Mouse (Mus musculus) myocyte (in vitro differentiated cells): Measurements from ENCODE around the gene Brf1.
A peak's percentile ranks its signal among the peaks of the same experiment; 100 is the strongest.

Source experiments
- CEBPB ChIP-seq: IDR thresholded peaks from 2 replicates; pipeline ENCODE4 v1.6.1; 2011; ENCODE audit warnings: mild to moderate bottlenecking, moderate library complexity; ENCODE audit not compliant: poor library complexity, insufficient read depth, severe bottlenecking
- MAX ChIP-seq: IDR thresholded peaks from one replicate; pipeline ENCODE4 v1.6.1; 2011; ENCODE audit warnings: low read depth, mild to moderate bottlenecking, control low read depth
- MYOG ChIP-seq, 3 experiments: IDR thresholded peaks; one replicate each; pipeline ENCODE4 v1.6.1; 2011; ENCODE audit warnings: control low read depth in 2 of 3, low read depth in 2 of 3, mild to moderate bottlenecking in 2 of 3; ENCODE audit not compliant: insufficient read length in 2 of 3, control insufficient read depth in 1 of 3, insufficient read depth in 1 of 3
- POLR2A ChIP-seq: IDR thresholded peaks from one replicate; pipeline ENCODE4 v1.6.1; 2011; ENCODE audit warnings: low read depth, mild to moderate bottlenecking, control low read depth, moderate library complexity; ENCODE audit not compliant: insufficient read length
- POLR2AphosphoS2 ChIP-seq: IDR thresholded peaks from one replicate; pipeline ENCODE4 v1.6.1; 2011; ENCODE audit warnings: low read depth, control low read depth; ENCODE audit not compliant: insufficient read length
- REST ChIP-seq: IDR thresholded peaks from one replicate; pipeline ENCODE4 v1.6.1; 2011; ENCODE audit warnings: mild to moderate bottlenecking, control low read depth, moderate library complexity; ENCODE audit not compliant: insufficient read depth, insufficient read length
- SRF ChIP-seq: IDR thresholded peaks from one replicate; pipeline ENCODE4 v1.6.1; 2011; ENCODE audit warnings: low read depth; ENCODE audit not compliant: control insufficient read depth, insufficient read length
- TCF12 ChIP-seq: IDR thresholded peaks from one replicate; pipeline ENCODE4 v1.6.1; 2011; ENCODE audit warnings: mild to moderate bottlenecking, control low read depth; ENCODE audit not compliant: poor library complexity, insufficient read depth, severe bottlenecking

GRCm38 (mm10) chr12:112912951-112913745, 87.4 kb downstream of the Brf1 start:
- TF ChIP-seq POLR2A (no peak), MAX (no peak), REST (no peak), CEBPB (no peak), POLR2AphosphoS2 (no peak), MYOG (IDR thresholded peaks at IDR 0.05; ENCODE audit: control insufficient read depth in 1 of 3, insufficient read depth in 1 of 3, insufficient read length in 2 of 3, low read depth in 2 of 3) (peak in 1 of 3 experiments; percentile 1), SRF (no peak), TCF12 (no peak)
